Mouse (Mus musculus): ENCODE results near the gene Plekha4. TPM values are rescaled to one million over a fixed set of nuclear protein-coding genes. Genes with fewer than 3 reads are reported as not detected.

Plekha4 gene
- polyA plus RNA-seq, 1 experiment from 2014 or later = 2.9 TPM

DNA sequence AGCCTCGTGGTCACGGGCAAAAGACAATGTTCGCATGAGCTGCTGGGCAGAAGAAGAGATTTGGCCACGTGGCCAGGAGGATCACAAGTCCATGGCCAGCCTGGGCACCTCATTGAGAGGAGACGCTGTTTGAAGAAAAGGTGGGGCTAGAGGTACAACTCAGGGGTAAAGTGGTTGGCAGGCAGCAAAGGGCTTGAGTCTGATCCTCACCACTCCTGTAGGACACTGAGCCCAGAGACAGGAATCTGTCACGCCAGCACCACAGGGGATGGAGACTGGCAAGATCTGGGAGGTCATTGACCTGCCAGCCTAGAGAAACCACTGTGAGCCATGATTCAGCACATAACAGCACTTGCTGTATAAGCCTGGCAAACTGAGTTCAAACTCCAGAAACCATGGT lies 71.4 kb downstream of the Plekha4 start:
- WGBS = 87% methylated on average over 6 of the region's 6 CpGs
- ATAC-seq (ENCODE audit: insufficient number of reproducible peaks, insufficient read depth, low FRiP score, low TSS enrichment, low read depth) = no peak
- Histone ChIP-seq H3K36me3 (no peaks in the 10 kb centered on the region), H3K4me1 (peaks cover 4% of the 10 kb centered on the region; the same call in 1 of the 2 replicates), H3K27ac (no peak overlapping the region), H3K9me3 (no peaks in the 10 kb centered on the region), H3K27me3 (no peaks in the 10 kb centered on the region), H3K4me2 (no peak overlapping the region), H3K9ac (no peak overlapping the region), H3K4me3 (no peak overlapping the region)

DNA sequence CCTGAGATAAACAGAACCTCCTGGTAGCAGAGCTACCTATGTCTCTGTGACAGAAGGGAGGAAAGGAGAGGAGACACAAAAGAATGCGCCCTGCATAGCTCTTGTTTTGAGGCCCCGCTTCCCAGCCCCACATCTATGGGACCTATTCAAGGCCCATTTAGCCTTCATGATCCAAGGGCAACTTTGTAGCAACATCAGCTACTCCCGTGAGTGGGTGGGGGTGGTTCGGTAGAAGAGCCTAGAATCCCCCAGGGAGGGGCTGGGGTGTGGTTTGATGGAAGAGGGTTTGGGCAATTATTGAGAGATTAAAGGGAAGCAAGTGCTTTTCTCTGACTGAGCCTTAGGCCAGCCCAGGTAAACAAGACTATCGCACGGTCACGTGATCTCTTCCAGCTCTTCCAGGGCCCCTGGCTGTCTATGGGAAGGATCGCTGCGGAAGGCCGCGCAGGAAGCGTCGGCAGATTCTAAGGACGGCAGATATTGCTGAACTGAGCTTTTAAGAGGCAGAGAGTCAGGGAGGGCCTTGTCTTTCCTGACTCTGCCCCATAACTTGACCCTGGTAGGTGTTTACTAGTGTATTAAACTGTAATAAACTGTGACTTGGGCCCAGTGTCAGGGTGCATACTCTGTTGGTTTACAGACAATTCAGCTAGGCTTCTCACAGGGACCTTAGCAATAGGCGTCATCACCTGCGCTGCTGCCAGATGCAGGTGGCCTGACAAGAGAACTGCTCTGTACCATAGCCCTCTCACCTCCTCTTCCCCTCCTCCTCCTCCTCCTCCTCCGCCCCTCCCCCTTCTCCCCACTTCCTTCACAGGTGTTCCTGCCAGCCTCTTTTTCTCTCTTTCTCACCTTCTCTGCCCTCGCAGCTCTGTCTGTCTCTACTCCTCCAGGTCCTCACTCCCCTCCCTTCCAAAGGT lies 73.1 kb downstream of the Plekha4 start:
- Histone ChIP-seq H3K4me3 (no peak overlapping the region), H3K9ac (0 out of 2 replicates have a peak overlapping the region, but pooled peaks have one; percentile 32), H3K27me3 (no peaks in the 10 kb centered on the region), H3K4me1 (peaks cover 4% of the 10 kb centered on the region; the same call in 1 of the 2 replicates), H3K27ac (no peak overlapping the region), H3K9me3 (no peaks in the 10 kb centered on the region), H3K4me2 (no peak overlapping the region), H3K36me3 (no peaks in the 10 kb centered on the region)
- WGBS = 41% methylated on average over 18 of the region's 18 CpGs
- ATAC-seq (ENCODE audit: insufficient number of reproducible peaks, insufficient read depth, low FRiP score, low TSS enrichment, low read depth) = no peak

Other genes starting within 250 kb of the Plekha4 start
- not detected in 2 replicates for gene Slc6a21, start 248.8 kb upstream of the Plekha4 start, polyA plus RNA-seq (2015; fragmentation: Nextera tagmentation; extraction: Ambion mirVana)
- gene Trpm4, start 192.6 kb upstream of the Plekha4 start, polyA plus RNA-seq (2015; fragmentation: Nextera tagmentation; extraction: Ambion mirVana) = 17.8 and 23.8 TPM in 2 replicates
- gene Hrc, start 191.0 kb upstream of the Plekha4 start, polyA plus RNA-seq (2015; fragmentation: Nextera tagmentation; extraction: Ambion mirVana) = 2.2 and 2.9 TPM in 2 replicates
- 6.6 and 8.2 TPM in 2 replicates for gene Ppfia3, start 159.3 kb upstream of the Plekha4 start, polyA plus RNA-seq (2015; fragmentation: Nextera tagmentation; extraction: Ambion mirVana)
- gene Lin7b, start 155.7 kb upstream of the Plekha4 start, polyA plus RNA-seq (2015; fragmentation: Nextera tagmentation; extraction: Ambion mirVana) = 1.6 and 2.7 TPM in 2 replicates
- gene Snrnp70, start 130.6 kb upstream of the Plekha4 start, polyA plus RNA-seq (2015; fragmentation: Nextera tagmentation; extraction: Ambion mirVana) = 285 and 299 TPM in 2 replicates
- not detected in 2 replicates for gene Kcna7, start 120.7 kb upstream of the Plekha4 start, polyA plus RNA-seq (2015; fragmentation: Nextera tagmentation; extraction: Ambion mirVana)
- 4.6 and 6.1 TPM in 2 replicates for gene Ntf5, start 112.6 kb upstream of the Plekha4 start, polyA plus RNA-seq (2015; fragmentation: Nextera tagmentation; extraction: Ambion mirVana)
- gene Lhb, start 105.5 kb upstream of the Plekha4 start, polyA plus RNA-seq (2015; fragmentation: Nextera tagmentation; extraction: Ambion mirVana) = 0.41 and 1.2 TPM in 2 replicates
- 38.0 and 39.6 TPM in 2 replicates for gene Gys1, start 91.5 kb upstream of the Plekha4 start, polyA plus RNA-seq (2015; fragmentation: Nextera tagmentation; extraction: Ambion mirVana)
- 141 and 148 TPM in 2 replicates for gene Ruvbl2, start 88.2 kb upstream of the Plekha4 start, polyA plus RNA-seq (2015; fragmentation: Nextera tagmentation; extraction: Ambion mirVana)
- 5,253 and 5,612 TPM in 2 replicates for gene Ftl1, start 66.4 kb upstream of the Plekha4 start, polyA plus RNA-seq (2015; fragmentation: Nextera tagmentation; extraction: Ambion mirVana)
- 154 and 190 TPM in 2 replicates for gene Bax, start 59.4 kb upstream of the Plekha4 start, polyA plus RNA-seq (2015; fragmentation: Nextera tagmentation; extraction: Ambion mirVana)
- gene Tulp2, start 44.5 kb upstream of the Plekha4 start, polyA plus RNA-seq (2015; fragmentation: Nextera tagmentation; extraction: Ambion mirVana) = 0.59 and 1.2 TPM in 2 replicates
- not detected in 2 replicates for gene Gm45808, start 39.5 kb upstream of the Plekha4 start, polyA plus RNA-seq (2015; fragmentation: Nextera tagmentation; extraction: Ambion mirVana)
- 4.5 TPM in 2 replicates for gene Dhdh, start 37.5 kb upstream of the Plekha4 start, polyA plus RNA-seq (2015; fragmentation: Nextera tagmentation; extraction: Ambion mirVana)
- gene Nucb1, start 15.9 kb upstream of the Plekha4 start, polyA plus RNA-seq (2015; fragmentation: Nextera tagmentation; extraction: Ambion mirVana) = 198 and 206 TPM in 2 replicates
- 22.9 and 23.0 TPM in 2 replicates for gene Ppp1r15a, start 62 bp upstream of the Plekha4 start, polyA plus RNA-seq (2015; fragmentation: Nextera tagmentation; extraction: Ambion mirVana)
- gene Hsd17b14, start 28.6 kb downstream of the Plekha4 start, polyA plus RNA-seq (2015; fragmentation: Nextera tagmentation; extraction: Ambion mirVana) = 0.25 and 0.83 TPM in 2 replicates
- gene Bcat2, start 43.8 kb downstream of the Plekha4 start, polyA plus RNA-seq (2015; fragmentation: Nextera tagmentation; extraction: Ambion mirVana) = 67.1 and 68.4 TPM in 2 replicates
- gene Fgf21, start 89.2 kb downstream of the Plekha4 start, polyA plus RNA-seq (2015; fragmentation: Nextera tagmentation; extraction: Ambion mirVana) = 0.39 and 0.96 TPM in 2 replicates
- gene Fut1, start 91.0 kb downstream of the Plekha4 start, polyA plus RNA-seq (2015; fragmentation: Nextera tagmentation; extraction: Ambion mirVana) = 1.9 and 2.3 TPM in 2 replicates
- gene Izumo1, start 95.5 kb downstream of the Plekha4 start, polyA plus RNA-seq (2015; fragmentation: Nextera tagmentation; extraction: Ambion mirVana) = 0.27 and 0.39 TPM in 2 replicates
- 8.0 and 8.8 TPM in 2 replicates for gene Rasip1, start 101.2 kb downstream of the Plekha4 start, polyA plus RNA-seq (2015; fragmentation: Nextera tagmentation; extraction: Ambion mirVana)
- 5.2 and 7.8 TPM in 2 replicates for gene Mamstr, start 113.6 kb downstream of the Plekha4 start, polyA plus RNA-seq (2015; fragmentation: Nextera tagmentation; extraction: Ambion mirVana)
- gene Fut2, start 140.1 kb downstream of the Plekha4 start, polyA plus RNA-seq (2015; fragmentation: Nextera tagmentation; extraction: Ambion mirVana) = 0.45 and 0.54 TPM in 2 replicates
- gene Ntn5, start 157.7 kb downstream of the Plekha4 start, polyA plus RNA-seq (2015; fragmentation: Nextera tagmentation; extraction: Ambion mirVana) = 5.4 and 5.7 TPM in 2 replicates
- gene Sec1, start 168.1 kb downstream of the Plekha4 start, polyA plus RNA-seq (2015; fragmentation: Nextera tagmentation; extraction: Ambion mirVana) = 6.3 and 6.8 TPM in 2 replicates
- gene Car11, start 173.5 kb downstream of the Plekha4 start, polyA plus RNA-seq (2015; fragmentation: Nextera tagmentation; extraction: Ambion mirVana) = 15.2 and 17.3 TPM in 2 replicates
- 7.8 and 10.2 TPM in 2 replicates for gene Dbp, start 178.8 kb downstream of the Plekha4 start, polyA plus RNA-seq (2015; fragmentation: Nextera tagmentation; extraction: Ambion mirVana)
- gene Rpl18, start 189.1 kb downstream of the Plekha4 start, polyA plus RNA-seq (2015; fragmentation: Nextera tagmentation; extraction: Ambion mirVana) = 936 and 1,128 TPM in 2 replicates
- 34.4 and 34.9 TPM in 2 replicates for gene Sphk2, start 191.7 kb downstream of the Plekha4 start, polyA plus RNA-seq (2015; fragmentation: Nextera tagmentation; extraction: Ambion mirVana)
- 1.4 and 1.5 TPM in 2 replicates for gene Fam83e, start 194.9 kb downstream of the Plekha4 start, polyA plus RNA-seq (2015; fragmentation: Nextera tagmentation; extraction: Ambion mirVana)
- not detected in 2 replicates for gene Spaca4, start 199.5 kb downstream of the Plekha4 start, polyA plus RNA-seq (2015; fragmentation: Nextera tagmentation; extraction: Ambion mirVana)